Mouse (Mus musculus): Measurements from ENCODE around the gene Necab3.

GRCm38 (mm10) chr2:154539720-154540119 lies 19.0 kb downstream of the Necab3 start:
- no peak for TF ChIP-seq CTCF (IDR thresholded peaks at IDR 0.05; ENCODE audit: borderline replicate concordance, control insufficient read depth, extremely low read depth, insufficient read depth, low read length, poor library complexity)
- TF ChIP-seq POLR2A (IDR thresholded peaks at IDR 0.05; ENCODE audit: control insufficient read depth, extremely low read depth, insufficient read depth, low read length, poor library complexity): no peak

Data from thymus, adult 2 months (tissue).